Mouse (Mus musculus): ENCODE results near the gene Dhx15.

DNA sequence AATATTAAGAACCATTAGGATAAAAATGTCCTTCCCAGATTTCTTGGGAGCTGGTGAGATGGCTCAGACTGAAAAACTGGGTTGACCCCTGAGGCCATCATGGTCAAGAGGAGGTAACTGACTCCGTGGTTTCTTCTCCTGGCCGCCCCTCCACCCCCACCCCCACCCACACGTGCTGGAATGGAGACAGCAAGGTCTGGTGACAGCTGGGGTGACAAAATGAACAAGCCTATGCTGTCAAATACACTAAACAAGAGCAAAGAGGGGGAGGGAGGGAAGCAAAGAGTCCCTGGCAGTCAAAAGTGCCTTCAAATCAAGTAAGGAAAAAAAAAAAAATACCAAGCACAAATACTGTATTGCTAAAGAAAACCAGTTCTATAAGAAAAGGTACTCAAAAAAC is 2.1 kb downstream of the Dhx15 start:
- no peak for TF ChIP-seq CTCF (IDR thresholded peaks at IDR 0.05; ENCODE audit: insufficient read depth, low read depth, low read length)
- TF ChIP-seq POLR2A (IDR thresholded peaks at IDR 0.05; ENCODE audit: insufficient read depth, low read depth, low read length) = no peak
